Mouse (Mus musculus) C2C12 (cell line): ENCODE results near the gene Spsb4.

Experiments used
- CTCF ChIP-seq: IDR thresholded peaks from one replicate; pipeline ENCODE4 v1.5.1; 2011; ENCODE audit not compliant: control insufficient read depth, insufficient read depth, insufficient read length
- FOSL1 ChIP-seq: IDR thresholded peaks from one replicate; pipeline ENCODE4 v1.8.0; 2011; ENCODE audit warnings: mild to moderate bottlenecking, low read length; ENCODE audit not compliant: poor library complexity, insufficient read depth, severe bottlenecking
- MAX ChIP-seq: IDR thresholded peaks from one replicate; pipeline ENCODE4 v1.6.1; 2011; ENCODE audit warnings: mild to moderate bottlenecking, control low read depth
- MYOD1 ChIP-seq: IDR thresholded peaks from one replicate; pipeline ENCODE4 v1.6.1; 2011; ENCODE audit warnings: low read depth; ENCODE audit not compliant: control insufficient read depth, insufficient read length
- MYOG ChIP-seq: IDR thresholded peaks from one replicate; pipeline ENCODE4 v1.6.1; 2011; ENCODE audit not compliant: control insufficient read depth, insufficient read length; ENCODE audit errors: extremely low read depth
- USF1 ChIP-seq: IDR thresholded peaks from one replicate; pipeline ENCODE4 v1.6.1; 2011; ENCODE audit warnings: low read depth, mild to moderate bottlenecking, control low read depth, moderate library complexity

DNA sequence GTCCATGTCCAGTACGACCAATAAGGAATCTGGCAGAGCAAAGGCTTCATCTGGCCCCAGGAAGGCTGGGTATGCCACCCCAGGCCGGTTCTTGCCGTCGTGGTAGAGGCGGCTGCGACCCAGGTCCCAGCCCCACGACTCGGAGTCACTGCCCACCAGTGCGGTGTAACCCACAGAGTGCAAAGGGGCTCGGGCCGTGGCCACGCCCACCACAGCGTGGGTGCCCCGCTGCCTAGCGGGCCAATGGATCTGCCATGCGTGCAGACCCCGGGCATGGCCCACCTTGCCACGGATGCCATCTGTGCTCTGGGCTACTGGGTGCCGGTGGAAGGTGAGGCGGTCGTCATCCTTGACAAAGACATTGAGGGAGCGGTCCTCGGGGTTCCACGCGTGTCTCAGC lies 22.9 kb downstream of the Spsb4 start:
- no peak for TF ChIP-seq CTCF
- no peak for TF ChIP-seq FOSL1
- no peak for TF ChIP-seq USF1
- TF ChIP-seq MYOD1 = no peak
- TF ChIP-seq MYOG = no peak
- TF ChIP-seq MAX = no peak
